Mouse (Mus musculus) T-helper 2 cell (primary cell): ENCODE data around the gene Gfra1.

Source experiments
- in situ Hi-C: fragments of 300-600 bp; cut with MboI, MseI; formaldehyde crosslinking; loops from one replicate; pipeline ENCODE4 v1.15.1; 2025; ENCODE audit warnings: high pct_unique_total_duplicates

The Gfra1 gene

GRCm38 (mm10) chr19:58335585-58336530, 119.9 kb downstream of the Gfra1 start:
- in situ Hi-C loops: no loop called here

GRCm38 (mm10) chr19:58329305-58329704, 126.4 kb downstream of the Gfra1 start:
- in situ Hi-C loops: no loop called here

- in situ Hi-C loops: no loop called here
These were observed 127.7 kb downstream of the Gfra1 start for GRCm38 (mm10) chr19:58328014-58328413.

DNA sequence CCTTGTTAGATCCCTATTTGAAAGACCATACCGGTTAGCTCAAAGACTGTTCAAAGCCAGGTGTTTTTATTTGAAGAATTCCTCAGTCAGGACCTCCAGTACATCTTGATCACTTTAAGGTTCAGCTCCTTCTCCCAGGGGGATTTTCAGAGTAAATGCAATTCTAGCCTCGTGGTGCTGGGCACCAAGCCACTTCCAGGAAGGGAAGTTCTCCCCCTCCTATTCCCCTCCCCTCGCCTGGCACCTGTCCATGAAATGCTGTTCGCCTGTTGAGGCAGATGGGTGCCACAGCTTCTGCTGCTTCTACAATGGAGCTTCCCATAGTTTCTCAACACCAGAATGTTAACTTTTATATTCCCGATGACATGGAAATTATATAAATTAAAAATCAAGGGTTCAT, 139.2 kb downstream of the Gfra1 start:
- in situ Hi-C loops: loop anchor here (10.0 kb wide), 1 partner anchor 148 kb away; no protein-coding TSS in a partner anchor

GRCm38 (mm10) chr19:58315681-58316080, 140.0 kb downstream of the Gfra1 start:
- in situ Hi-C loops: loop anchor here (10.0 kb wide), 1 partner anchor 149 kb away; no protein-coding TSS in a partner anchor

DNA sequence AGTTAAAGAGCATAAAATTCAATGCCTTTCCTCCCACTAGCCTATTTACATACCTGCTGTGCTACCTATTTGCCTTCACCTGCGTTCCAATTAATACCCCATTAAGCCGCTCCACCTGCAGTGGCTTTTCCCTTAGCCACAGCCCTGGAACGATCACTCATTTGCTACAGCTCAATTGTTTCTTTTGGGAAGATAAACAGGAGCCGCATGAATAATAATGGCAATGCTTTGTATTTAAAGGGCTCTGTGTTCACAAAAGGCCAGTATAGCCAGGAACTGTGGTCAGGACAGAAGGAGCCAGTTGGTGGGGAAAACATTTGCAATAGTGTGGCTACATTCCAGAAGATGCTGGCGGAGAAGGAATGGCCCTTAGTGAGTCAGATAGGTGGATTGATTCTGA, 141.1 kb downstream of the Gfra1 start:
- in situ Hi-C loops: loop anchor here (10.0 kb wide), 1 partner anchor 150 kb away; no protein-coding TSS in a partner anchor

DNA sequence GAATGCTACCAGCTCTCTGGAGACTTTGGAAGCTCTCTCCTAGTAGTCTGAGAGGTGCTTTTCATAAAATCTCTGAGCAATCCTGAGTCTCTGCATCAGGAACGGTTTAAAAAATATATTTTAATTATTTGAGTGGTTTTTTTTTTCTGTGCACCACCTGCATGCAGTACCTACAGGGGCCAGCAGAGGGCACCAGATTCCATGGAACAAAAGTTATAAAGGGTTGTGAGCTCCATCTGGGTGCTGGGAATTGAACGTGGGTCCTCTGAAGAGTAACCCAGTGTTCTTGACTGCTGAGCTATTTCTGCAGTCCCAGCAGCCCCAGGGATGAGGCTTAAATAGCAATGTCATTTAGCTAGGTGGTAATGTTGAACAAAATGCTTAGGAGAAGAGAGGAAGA, 141.9 kb downstream of the Gfra1 start:
- in situ Hi-C loops: loop anchor here (10.0 kb wide), 1 partner anchor 151 kb away; no protein-coding TSS in a partner anchor

DNA sequence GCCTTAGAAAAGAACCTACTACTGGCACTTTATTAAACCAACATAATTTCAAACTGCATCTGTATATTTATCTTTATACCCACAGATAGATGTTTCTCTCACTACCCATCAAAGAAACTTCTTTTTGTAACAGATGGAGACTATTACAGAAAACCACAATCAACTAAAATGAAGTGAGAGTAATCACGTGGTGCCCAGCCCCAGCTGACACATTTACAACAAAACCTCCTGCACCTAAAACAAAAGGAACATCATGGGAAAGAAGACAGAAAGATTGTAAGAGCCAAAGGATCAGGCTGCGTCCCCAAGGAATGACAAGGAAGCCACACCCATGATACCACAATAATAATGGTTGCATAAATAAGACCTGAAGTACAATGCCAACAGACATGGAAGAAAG, 143.2 kb downstream of the Gfra1 start:
- in situ Hi-C loops: loop anchor here (10.0 kb wide), 1 partner anchor 152 kb away; no protein-coding TSS in a partner anchor

- in situ Hi-C loops: loop anchor here (10.0 kb wide), 1 partner anchor 154 kb away; no protein-coding TSS in a partner anchor
These were observed 145.1 kb downstream of the Gfra1 start for GRCm38 (mm10) chr19:58310334-58311315.

- in situ Hi-C loops: loop anchor here (10.0 kb wide), 1 partner anchor 155 kb away; no protein-coding TSS in a partner anchor
These were observed 146.0 kb downstream of the Gfra1 start for GRCm38 (mm10) chr19:58309620-58310275.

GRCm38 (mm10) chr19:58301105-58301504, 154.6 kb downstream of the Gfra1 start:
- in situ Hi-C loops: no loop called here

- in situ Hi-C loops: loop anchor here (10.0 kb wide), 1 partner anchor 267 kb away; no protein-coding TSS in a partner anchor
These were observed 157.8 kb downstream of the Gfra1 start for GRCm38 (mm10) chr19:58297926-58298325.

GRCm38 (mm10) chr19:58296842-58297190, 158.9 kb downstream of the Gfra1 start:
- in situ Hi-C loops: loop anchor here (10.0 kb wide), 1 partner anchor 268 kb away; no protein-coding TSS in a partner anchor

- in situ Hi-C loops: loop anchor here (10.0 kb wide), 1 partner anchor 269 kb away; no protein-coding TSS in a partner anchor
These were observed 159.5 kb downstream of the Gfra1 start for GRCm38 (mm10) chr19:58295986-58296841.

DNA sequence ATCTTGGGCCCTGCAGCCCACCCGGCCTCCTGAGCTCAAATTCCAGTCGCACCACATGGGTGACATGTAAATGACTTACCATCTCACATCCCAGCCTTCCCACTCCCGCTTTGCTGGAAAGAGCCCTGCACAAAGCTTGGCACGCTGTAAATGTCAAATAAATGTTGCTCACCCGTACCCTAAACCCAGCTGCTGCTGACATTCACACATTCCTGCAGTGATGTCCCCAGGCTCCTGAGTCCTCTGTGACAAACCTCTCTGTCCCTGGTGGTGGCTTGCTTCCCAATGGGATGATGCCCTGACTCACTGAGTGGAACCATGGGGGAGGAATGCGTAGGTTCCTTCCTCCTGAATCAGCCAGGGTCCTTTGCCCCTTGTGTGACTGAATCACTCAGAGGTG, 167.6 kb downstream of the Gfra1 start:
- in situ Hi-C loops: no loop called here

GRCm38 (mm10) chr19:58275281-58275680, 180.4 kb downstream of the Gfra1 start:
- in situ Hi-C loops: no loop called here

- in situ Hi-C loops: no loop called here
These were observed 183.9 kb downstream of the Gfra1 start for GRCm38 (mm10) chr19:58271815-58272214.

GRCm38 (mm10) chr19:58270778-58271177, 184.9 kb downstream of the Gfra1 start:
- in situ Hi-C loops: no loop called here

DNA sequence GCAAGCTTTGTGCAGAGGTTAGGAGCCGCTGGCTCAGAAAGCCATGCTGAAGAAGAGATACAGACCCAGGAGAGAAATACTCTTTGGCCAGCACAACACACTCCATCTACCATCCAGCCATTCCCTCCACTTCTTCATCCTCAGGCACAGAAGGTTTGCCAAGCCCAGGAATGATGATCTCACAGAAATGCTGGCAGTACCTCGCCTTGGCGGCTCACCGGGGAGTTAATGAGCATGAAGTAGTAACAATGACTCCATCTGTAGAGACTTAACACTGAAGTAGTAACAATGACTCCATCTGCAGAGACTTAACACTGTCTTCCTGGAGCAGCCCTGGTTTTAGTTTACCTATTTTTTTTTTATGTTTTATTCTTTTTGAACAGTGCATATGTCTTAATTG, 187.2 kb downstream of the Gfra1 start:
- in situ Hi-C loops: no loop called here

GRCm38 (mm10) chr19:58266600-58266999, 189.1 kb downstream of the Gfra1 start:
- in situ Hi-C loops: no loop called here
